Mouse (Mus musculus) heart, adult 9 months (tissue): Measurements from ENCODE around the gene Btbd3.
"Not testable (repeated sequence)": the region's sequence is repeated elsewhere in the genome, so short reads cannot be mapped to it uniquely, and the experiment has no call there.

Experiments used
- DNase-seq, 2 experiments: peaks; one replicate each; pipeline ENCODE4 v3.0.0; 2022; ENCODE audit warnings: low spot score in 2 of 2

Gene Btbd3

DNA sequence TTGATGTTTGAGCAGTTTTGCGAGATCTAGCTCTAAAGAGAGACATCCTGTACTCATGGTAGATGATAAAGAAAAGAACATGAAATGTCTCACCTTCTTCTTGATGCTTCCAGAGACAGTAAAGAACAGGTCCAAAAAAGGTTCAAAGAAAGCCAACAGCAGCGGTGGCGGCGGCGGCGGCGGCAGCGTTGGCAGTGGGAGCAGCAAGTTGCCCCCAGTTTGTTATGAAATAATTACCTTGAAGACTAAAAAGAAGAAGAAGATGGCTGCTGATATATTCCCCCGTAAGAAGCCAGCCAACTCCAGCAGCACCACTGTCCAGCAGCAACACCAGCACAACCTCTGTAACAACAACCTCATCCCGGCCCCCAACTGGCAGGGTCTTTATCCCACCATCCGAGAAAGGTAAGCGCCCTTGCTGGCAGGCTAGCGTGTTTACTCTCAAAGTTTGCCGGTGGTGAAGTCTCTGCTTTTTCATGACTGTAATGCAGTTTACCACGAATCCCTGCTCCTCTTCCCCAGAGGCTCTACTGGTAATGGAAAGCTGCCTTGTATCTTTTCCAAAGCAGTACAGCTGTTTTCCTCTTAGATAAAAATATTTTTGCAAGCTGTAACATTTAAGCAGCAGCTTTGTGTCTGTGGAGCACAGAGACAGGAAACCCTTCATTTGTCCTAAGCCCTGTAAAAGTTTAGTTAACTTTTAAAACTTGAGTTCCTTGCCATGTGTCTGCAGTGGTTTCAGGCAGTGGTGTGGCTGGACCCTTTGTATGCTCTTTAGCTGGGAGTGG, 22.7 kb downstream of the Btbd3 start:
- DNase-seq = peak; percentile 69 to 70

DNA sequence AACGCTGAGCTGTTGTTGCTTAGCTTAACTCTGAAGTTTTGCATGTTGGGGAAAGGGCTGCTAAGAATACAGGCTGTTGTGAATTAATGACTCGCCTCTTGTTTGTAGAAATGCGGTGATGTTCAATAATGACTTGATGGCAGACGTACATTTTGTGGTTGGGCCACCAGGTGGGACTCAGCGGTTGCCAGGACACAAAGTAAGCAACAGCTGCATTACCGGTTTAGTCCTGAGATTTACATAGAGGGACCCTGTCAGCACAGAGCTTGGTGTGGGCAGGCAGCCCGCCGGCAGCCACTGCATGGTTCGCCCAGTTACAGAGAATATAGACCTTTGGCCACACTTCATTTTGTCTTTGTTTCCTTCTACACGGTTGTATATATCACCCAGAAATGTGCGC, 23.3 kb downstream of the Btbd3 start:
- peak in 1 of 2 experiments; percentile 20 for DNase-seq

GRCm38 (mm10) chr2:138280225-138280711, 23.9 kb downstream of the Btbd3 start:
- DNase-seq = no peak

- peak; percentile 58 to 78 for DNase-seq
These were observed 25.3 kb downstream of the Btbd3 start for GRCm38 (mm10) chr2:138281550-138282201.

DNA sequence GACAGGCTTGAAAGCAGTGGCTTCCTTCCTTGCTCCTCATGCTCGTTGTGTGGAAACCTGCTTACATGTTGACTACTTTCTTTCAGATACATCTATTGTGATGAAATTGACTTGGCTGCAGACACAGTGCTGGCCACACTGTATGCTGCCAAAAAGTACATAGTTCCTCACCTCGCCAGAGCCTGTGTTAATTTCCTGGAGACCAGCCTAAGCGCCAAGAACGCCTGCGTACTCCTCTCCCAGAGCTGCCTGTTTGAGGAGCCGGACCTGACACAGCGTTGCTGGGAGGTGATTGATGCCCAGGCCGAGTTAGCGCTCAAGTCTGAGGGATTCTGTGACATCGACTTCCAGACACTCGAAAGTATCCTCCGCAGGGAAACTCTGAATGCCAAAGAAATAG, 27.0 kb downstream of the Btbd3 start:
- DNase-seq = peak; percentile 48 to 58

- no peak for DNase-seq
These were observed 27.5 kb downstream of the Btbd3 start for GRCm38 (mm10) chr2:138283856-138284255.

DNA sequence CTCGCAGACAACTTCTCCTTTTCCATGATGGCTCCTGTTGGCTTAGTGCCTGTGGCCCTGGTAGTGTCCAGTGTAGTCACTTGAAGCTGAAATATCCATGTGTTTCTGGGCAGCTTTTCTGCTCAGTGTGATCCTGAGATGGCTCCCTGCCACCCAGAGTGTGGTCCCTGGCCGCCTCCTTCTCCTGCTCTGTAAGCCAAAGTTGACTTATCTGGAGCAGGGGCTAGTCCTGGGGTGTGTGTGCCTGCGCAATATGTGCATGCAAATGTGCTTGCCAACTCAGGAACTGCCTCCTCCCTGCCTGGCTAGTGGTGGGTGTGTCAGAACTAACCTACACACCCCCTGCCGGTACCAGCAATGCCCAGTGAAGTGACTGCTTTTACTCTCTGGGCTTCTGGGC, 29.4 kb downstream of the Btbd3 start:
- no peak for DNase-seq

DNA sequence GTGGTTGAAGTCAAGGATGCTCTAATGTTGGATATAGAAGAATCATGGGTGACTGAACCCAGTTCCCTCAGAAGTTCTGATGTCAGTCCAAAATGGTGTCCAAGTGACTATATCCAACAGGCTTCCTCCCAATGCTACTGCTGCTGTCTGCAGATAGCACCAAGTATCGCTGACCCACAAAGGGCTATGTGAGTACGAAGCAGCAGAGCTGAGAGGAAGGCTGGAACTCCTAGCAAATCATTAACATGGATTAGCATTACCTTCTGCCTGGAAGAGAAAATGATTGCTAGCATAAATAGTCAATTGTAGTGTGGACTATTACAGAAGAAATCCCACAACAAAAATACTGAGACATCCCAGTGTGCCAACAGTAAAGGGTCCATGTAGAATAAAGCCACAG, 33.8 kb downstream of the Btbd3 start:
- DNase-seq = no peak

GRCm38 (mm10) chr2:138294286-138294685, 37.9 kb downstream of the Btbd3 start:
- DNase-seq = no peak

GRCm38 (mm10) chr2:138306236-138306635, 49.9 kb downstream of the Btbd3 start:
- DNase-seq = no peak

GRCm38 (mm10) chr2:138315644-138316043, 59.3 kb downstream of the Btbd3 start:
- DNase-seq = no peak

- no peak for DNase-seq
These were observed 64.0 kb downstream of the Btbd3 start for GRCm38 (mm10) chr2:138320408-138320807.

DNA sequence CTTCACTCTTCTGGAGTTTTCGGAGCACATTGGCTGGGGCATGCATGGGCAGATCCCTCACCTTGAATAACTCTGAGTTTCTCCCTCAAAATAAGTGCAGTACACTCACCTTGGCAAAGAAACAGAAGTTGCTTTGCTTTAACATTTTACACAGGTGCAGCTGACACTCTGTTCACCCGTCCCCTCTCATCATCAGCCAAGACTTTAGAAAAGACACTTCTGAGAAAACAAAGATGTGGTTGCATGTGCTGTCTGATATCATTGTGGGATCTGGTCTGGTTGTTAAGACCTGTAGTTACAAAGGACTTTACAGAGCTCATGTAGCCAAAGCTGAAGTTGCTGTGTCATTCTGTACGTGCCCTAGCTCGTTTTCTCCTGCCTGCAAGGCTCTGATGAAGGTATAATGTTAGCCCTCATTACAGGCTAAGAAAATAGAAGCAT, 64.7 kb downstream of the Btbd3 start:
- no peak for DNase-seq

DNA sequence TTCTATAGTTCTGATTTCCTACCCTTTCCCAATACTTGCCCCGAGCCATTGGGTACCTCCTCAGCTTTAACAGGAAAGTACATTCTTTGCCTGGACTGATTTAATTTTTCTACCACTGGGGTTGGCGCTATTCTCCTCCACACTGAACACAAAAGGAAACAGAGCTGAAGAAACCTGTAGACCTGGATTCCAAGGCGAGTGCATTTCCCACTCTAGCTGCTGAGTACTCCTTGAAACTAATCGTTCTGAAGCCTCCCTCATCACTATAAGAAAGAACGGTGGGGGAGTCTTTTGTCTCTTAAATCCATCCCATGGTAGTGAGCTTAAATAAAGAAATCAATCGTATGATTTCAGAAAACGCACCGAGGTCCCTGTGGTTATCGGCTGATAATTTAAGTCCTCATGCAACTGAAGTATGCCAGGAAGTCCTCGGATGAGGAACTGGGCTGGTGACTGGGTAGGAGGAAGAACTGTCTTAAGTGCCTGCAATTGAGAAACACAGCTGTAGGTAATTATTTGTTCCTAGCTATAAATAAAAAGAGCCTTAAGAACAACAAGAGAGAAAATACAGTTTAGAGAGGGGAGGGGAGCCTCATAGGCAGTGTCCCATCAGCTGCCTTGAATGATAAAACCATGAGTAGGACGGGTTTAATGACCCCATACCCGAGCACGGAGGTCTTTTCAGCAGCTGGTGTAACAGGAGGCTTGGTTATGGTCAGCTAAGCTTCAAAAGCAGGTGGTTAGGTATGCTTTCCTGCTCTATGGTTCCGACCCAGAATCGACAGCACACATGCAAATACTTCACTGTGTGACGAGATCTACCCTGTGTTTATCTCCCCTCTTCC, 66.1 kb downstream of the Btbd3 start:
- no peak for DNase-seq

DNA sequence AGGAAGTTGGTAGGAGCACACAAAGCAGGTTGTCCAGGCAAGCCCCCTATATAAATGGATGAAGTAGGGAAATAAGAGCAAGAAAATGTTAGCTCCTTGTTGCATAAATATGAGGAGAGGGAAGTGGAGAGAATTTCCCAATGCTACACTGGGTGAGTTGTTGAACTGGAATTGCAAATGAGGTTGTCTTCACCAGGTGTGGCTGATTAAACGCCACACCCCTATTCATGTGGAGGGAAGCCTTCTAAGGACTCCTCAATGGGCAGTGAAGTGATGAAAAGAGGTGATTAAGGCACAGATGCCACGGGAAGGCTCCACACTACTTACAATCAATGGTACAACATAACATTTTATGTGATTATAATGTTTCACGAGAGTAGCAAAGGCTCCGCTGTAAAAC, 70.0 kb downstream of the Btbd3 start:
- DNase-seq = no peak

DNA sequence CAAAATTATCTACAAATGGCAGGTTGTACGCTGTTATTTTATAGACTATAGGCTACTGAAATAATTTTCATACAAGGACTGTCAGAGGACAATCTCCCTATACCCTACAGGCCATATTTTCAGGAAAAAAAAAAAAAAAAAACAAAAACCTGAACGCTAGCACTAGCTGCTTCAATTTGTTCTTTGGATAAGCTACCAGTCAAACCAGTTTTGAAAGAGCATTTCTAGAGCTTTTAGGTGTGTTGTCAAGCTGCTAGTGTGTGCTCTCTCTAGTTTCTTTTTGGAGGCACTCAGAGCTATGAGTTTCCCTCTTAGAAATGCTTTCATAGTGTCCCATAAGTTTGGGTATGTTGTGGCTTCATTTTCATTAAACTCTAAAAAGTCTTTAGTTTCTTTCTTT, 77.8 kb downstream of the Btbd3 start:
- DNase-seq = not testable (repeated sequence)

GRCm38 (mm10) chr2:138337886-138338494, 81.6 kb downstream of the Btbd3 start:
- no peak for DNase-seq

DNA sequence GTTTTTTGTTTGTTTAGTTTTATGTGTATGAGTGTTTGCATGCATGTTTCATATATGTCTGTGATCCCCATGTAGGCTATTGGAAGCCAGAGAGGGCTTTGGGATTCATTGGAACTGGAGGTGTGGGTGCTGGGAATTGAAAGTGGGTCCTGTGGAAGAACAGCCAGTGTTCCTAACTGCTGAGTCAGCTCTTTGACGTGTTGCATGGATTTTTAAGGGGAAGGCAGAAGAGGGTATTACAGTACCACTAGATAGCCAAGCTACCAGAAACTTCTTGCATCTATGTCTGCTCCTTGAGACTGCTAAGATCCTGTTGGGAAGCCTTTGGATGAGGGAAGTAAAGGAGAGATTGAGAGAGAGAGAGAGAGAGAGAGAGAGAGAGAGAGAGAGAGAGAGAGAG, 82.2 kb downstream of the Btbd3 start:
- DNase-seq = no peak

DNA sequence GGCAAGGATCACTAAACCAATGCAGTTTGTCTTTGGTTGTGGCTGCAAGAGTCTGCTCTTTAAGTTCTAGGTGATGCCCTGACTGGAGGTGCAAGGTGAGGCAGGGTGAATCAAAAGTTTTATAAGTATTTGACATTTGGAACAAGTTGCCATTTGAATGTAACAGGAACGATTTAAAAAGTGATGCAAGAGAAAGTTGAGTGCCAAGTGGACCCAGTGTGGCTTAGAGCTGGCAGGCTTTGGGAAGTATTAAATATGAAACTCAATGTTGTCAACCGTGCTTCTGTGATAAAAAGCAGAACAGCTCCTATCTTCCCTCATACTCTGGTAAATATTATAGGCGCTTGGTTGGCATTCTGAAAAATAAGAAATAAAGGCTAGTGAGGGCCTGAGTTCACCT, 99.0 kb downstream of the Btbd3 start:
- DNase-seq = no peak

DNA sequence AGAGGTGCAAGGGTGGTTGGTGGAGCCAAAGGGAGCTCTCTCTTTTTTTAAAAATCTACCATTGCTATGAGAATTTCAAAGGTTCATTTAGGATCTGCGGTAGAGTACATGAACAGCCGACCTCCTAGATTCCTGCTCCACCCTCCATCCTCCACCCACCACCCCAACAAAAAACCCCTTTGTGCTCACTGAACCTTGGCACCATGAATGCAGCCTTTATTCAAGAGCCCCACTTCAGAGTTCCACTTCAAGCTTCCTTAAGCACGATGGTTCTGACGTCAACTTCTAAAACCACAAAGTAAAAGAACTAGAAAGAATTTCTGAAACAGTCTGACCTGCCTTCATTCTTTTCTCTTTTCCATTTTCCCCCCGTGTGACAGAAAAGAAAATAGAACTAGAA, 106.1 kb downstream of the Btbd3 start:
- DNase-seq = no peak

- no peak for DNase-seq
These were observed 109.0 kb downstream of the Btbd3 start for GRCm38 (mm10) chr2:138365391-138365790.

DNA sequence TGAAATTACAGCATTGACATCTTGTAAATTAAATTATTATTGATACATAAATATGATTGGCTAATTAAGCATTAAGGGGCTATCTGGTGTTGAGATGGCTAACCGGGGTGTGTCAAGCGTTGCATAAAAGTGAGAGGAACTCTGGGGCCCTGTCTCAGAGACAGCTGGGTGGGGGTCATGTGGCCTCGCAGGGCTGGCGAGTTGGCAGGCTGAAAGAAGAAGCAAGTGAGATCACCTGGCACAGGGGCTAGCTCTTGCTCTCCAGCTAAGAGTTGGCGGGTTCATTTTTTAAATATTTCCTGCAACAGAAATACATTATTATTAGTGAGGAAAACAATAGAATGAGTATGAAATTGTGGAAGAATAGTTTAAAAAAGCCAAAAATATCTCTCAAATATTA, 118.2 kb downstream of the Btbd3 start:
- DNase-seq = no peak
